Mouse (Mus musculus) midbrain, embryonic 10.5 days (tissue): ENCODE measurements around the gene Faf1. TPM values are rescaled to one million over a fixed set of nuclear protein-coding genes. Genes with fewer than 3 reads are reported as not detected.
A peak's percentile ranks its signal among the peaks of the same experiment; 100 is the strongest.
"Not testable (repeated sequence)": the region's sequence is repeated elsewhere in the genome, so short reads cannot be mapped to it uniquely, and the experiment has no call there.

Experiments
- DNase-seq: peaks from one replicate; pipeline ENCODE4 v3.0.0-alpha.2; 2017; ENCODE audit warnings: low spot score
- H3K27ac ChIP-seq: fragments of 300-500 bp; sonication (generic); replicated peaks from 2 replicates; pipeline ENCODE4 v1.5.1; 2016; ENCODE audit warnings: mild to moderate bottlenecking
- H3K27me3 ChIP-seq: fragments of 300-500 bp; sonication (generic); 2 replicates; pipeline ENCODE4 v1.6.1; 2016; ENCODE audit warnings: low read depth, mild to moderate bottlenecking; ENCODE audit not compliant: poor library complexity, severe bottlenecking
- H3K36me3 ChIP-seq: fragments of 300-500 bp; sonication (generic); 2 replicates; pipeline ENCODE4 v1.6.1; 2016; ENCODE audit warnings: mild to moderate bottlenecking, moderate library complexity
- H3K4me1 ChIP-seq: fragments of 300-500 bp; sonication (generic); 2 replicates; pipeline ENCODE4 v1.6.1; 2016
- H3K4me3 ChIP-seq: fragments of 300-500 bp; sonication (generic); 2 replicates; pipeline ENCODE4 v1.5.1; 2016; ENCODE audit warnings: mild to moderate bottlenecking, moderate library complexity
- H3K9me3 ChIP-seq: fragments of 300-500 bp; sonication (generic); replicated peaks from 2 replicates; pipeline ENCODE4 v1.6.1; 2016; ENCODE audit warnings: mild to moderate bottlenecking
- WGBS: fragments of 180-500 bp; shearing (Covaris S2); methylation state at CpG from one replicate; pipeline ENCODE4 v1.1.7; 2016; 5-methylcytosine and 5-hydroxymethylcytosine counted together
- polyA plus RNA-seq: library from polyadenylated mRNA; unstranded; fragments of >200 nt; fragmentation: Nextera tagmentation; extraction: Ambion mirVana; gene quantifications from 2 replicates; pipeline ENCODE4 v1.2.1, GENCODE M21; 2016

Gene Faf1
- polyA plus RNA-seq, 1 experiment from 2014 or later: 30.5 TPM

DNA sequence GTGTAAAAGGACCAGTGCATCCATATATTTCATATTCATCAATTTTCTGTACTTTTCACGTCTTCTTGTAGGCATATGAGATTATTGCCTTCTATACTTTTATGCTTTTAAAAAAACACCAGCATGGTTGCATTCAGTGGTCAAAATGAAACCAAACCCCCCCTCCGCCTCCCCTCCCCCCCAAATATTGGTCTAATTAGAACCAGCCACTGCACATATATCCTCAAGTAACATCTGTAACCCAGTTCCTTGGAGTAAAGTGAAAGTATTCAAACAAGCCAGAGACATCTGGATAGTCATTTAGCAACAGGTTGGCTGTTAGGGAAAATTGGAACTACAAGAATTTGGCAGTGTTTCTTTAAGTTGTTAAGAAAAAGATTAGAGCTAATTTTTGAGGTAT is 8.9 kb upstream of the Faf1 start:
- no peaks in the 10 kb centered on the region for H3K9me3 ChIP-seq
- no peak for DNase-seq
- 44% methylated on average over 2 of the region's 2 CpGs for WGBS
- H3K27ac ChIP-seq: 0 out of 2 replicates have a peak overlapping the region, but pooled peaks have one; percentile 96
- H3K36me3 ChIP-seq: no peaks in the 10 kb centered on the region
- peaks cover 54% of the 10 kb centered on the region for H3K27me3 ChIP-seq
- H3K4me1 ChIP-seq: peaks cover 26% of the 10 kb centered on the region
- H3K4me3 ChIP-seq: peak overlapping the region; percentile 76; the same call in 1 of the 2 replicates

DNA sequence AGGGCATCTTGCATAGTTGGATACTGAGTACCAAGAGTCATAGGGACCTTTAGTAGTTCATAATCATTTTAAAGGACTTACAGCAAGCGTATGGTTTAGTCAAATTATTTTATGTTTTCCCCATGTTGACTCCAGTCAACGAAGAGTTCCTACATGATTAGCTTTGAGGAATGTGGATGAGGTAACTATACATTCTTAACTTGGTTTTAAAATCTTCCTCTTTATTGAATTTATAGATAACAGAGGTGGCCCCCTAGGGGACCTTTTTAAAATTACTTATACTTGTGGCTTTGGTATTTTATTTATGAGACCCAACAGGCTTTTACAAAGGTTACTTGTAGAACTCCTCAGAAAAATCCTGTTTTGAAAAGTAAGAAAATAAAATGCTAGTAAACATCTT is 6.2 kb upstream of the Faf1 start:
- WGBS: 83% methylated on average over 2 of the region's 2 CpGs
- H3K27ac ChIP-seq: no peak overlapping the region
- no peak for DNase-seq

DNA sequence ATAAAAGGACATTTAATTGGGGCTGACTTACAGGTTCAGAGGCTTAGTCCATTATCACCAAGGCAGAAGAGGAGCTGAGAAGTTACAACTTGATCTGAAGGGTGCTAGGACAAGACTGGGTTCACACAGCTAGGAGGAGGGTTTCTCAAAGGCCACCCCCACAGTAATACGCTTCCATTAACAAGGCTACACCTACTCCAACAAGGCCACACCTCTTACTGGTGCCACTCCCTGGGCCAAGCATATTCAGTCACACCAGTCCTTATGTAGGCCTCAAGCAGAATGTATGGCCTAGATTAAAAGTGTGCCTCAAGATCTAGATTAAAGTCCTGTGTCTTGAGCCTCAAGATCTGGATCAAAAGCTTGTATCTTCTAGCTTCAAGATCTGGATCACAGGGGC is 4.4 kb upstream of the Faf1 start:
- H3K27me3 ChIP-seq: peaks cover 17% of the 10 kb centered on the region
- 83% methylated on average over 1 of the region's 1 CpGs for WGBS

More for the DNA sequence above, 6.2 kb upstream of the Faf1 start:
- Histone ChIP-seq H3K27me3 (peaks cover 27% of the 10 kb centered on the region), H3K4me1 (peaks cover 20% of the 10 kb centered on the region), H3K4me3 (no peak overlapping the region), H3K9me3 (no peaks in the 10 kb centered on the region), H3K36me3 (no peaks in the 10 kb centered on the region)

DNA sequence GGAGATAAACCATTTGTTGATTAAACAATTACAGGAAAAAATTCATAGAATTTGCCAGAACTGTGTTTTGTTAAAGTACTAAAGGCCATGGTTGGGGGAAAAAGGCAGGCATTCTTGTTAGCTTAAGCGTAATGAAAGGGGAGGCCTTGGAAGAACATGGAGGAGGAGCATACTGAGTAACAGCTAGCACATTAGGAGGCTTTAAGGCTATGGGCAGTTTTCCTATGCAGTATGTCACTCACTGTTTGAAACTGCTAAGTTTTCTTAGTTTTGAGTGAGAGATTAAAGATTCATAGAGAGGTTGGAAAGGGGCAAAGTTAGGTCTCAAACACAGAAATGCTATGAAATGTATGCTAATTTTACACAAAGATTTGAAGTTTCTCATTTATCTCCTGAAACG is 2.3 kb upstream of the Faf1 start:
- 88% methylated on average over 2 of the region's 2 CpGs for WGBS
- no peak for DNase-seq
- no peaks in the 10 kb centered on the region for H3K36me3 ChIP-seq
- peaks cover 19% of the 10 kb centered on the region for H3K4me1 ChIP-seq
- H3K9me3 ChIP-seq: no peaks in the 10 kb centered on the region
- H3K4me3 ChIP-seq: no peak overlapping the region
- H3K27me3 ChIP-seq: no peaks in the 10 kb centered on the region
- no peak overlapping the region for H3K27ac ChIP-seq

More for the DNA sequence above, 4.4 kb upstream of the Faf1 start:
- peaks cover 13% of the 10 kb centered on the region for H3K4me1 ChIP-seq
- DNase-seq: no peak
- no peak overlapping the region for H3K27ac ChIP-seq
- no peak overlapping the region for H3K4me3 ChIP-seq
- no peaks in the 10 kb centered on the region for H3K36me3 ChIP-seq
- H3K9me3 ChIP-seq: no peaks in the 10 kb centered on the region

DNA sequence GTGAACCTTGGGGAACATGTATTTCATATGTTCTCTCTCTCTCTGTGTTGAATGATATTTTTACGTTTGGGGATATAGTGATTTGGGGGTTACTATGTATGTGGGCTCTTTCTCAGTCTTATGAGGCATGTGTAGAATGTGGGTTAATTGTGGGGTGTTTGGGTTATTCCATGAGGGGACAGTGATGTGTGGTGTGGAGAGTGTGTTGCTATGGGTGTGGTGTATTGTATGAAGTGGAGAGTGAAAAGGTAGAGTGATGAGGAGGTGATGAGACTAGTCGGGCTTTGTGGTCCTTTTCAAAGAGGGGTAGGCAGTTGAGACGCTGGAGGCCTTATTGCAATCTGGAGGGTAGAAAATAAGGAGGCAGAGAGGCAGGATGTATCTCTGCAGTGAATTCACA is 833 bp downstream of the Faf1 start:
- Histone ChIP-seq H3K4me3 (peak overlapping the region; percentile 91), H3K36me3 (no peaks in the 10 kb centered on the region), H3K27me3 (no peaks in the 10 kb centered on the region), H3K27ac (peak overlapping the region; percentile 94), H3K4me1 (peaks cover 19% of the 10 kb centered on the region), H3K9me3 (no peaks in the 10 kb centered on the region)
- no peak for DNase-seq
- 0% methylated on average over 3 of the region's 3 CpGs for WGBS

DNA sequence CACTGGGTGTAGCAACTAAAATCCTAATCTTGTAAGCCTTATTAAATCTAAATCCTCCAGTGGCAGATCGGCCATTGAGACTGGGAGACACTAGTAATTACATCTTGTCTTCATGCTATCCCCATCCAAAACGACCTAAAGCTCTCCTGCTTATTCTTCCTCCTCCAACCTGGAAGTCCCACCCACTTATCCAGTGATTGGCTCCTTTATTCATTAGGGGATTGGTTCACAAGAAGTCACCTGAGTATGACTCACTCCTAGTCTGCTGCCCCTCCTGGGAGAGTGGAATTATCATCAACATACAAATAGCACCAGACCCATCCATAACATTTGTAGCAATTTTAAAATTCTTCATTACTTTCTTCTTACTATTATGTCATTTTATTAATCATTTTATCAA is 7.2 kb downstream of the Faf1 start:
- H3K4me1 ChIP-seq: no peaks in the 10 kb centered on the region
- DNase-seq: no peak
- no peak overlapping the region for H3K27ac ChIP-seq
- 74% methylated on average over 2 of the region's 2 CpGs for WGBS
- no peak overlapping the region for H3K4me3 ChIP-seq
- H3K27me3 ChIP-seq: no peaks in the 10 kb centered on the region
- peaks cover 11% of the 10 kb centered on the region for H3K36me3 ChIP-seq
- no peaks in the 10 kb centered on the region for H3K9me3 ChIP-seq

DNA sequence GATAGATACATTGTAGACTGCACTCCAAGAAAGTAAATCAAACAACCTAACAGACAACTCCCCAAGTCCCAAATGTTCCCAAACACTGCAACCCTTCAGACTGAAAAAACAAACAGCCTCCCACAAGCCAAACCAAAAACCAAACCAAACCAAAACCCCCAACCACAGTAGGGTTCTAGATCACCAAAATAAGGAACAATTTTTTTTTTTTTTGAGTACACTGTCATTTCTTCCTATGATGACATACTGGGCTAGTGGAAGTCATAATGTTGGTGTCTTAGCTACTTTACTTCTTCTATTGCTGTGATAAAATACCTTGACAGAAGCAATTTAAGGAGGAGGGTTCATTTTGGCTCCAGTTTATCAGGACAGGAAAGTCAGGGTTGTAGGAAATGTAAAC is 16.3 kb downstream of the Faf1 start:
- no peak for DNase-seq
- H3K36me3 ChIP-seq: peaks cover 9% of the 10 kb centered on the region

DNA sequence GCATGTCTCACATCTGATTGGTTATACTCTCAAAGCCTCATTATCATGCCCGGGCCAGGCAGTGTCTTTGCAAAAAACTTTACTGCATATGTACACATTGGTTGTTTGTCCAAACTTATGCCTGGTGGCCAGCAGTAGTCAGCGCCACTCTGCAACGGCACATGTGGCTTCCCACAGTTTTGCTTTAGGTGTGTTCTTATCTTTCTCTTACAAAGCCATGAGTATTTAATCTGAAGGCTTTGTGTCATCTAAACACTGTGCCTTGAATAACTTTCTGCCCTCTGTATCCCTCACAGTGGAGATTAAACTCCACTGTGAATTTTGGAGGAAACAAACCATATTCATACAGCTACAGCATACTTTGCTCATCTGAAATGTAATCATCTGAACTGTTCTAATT is 24.3 kb downstream of the Faf1 start:
- 97% methylated on average over 3 of the region's 3 CpGs for WGBS
- not testable (repeated sequence) for H3K36me3 ChIP-seq, H3K4me3 ChIP-seq

More for the DNA sequence above, 16.3 kb downstream of the Faf1 start:
- no peaks in the 10 kb centered on the region for H3K27me3 ChIP-seq
- no peak overlapping the region for H3K4me3 ChIP-seq
- no peaks in the 10 kb centered on the region for H3K4me1 ChIP-seq
- H3K9me3 ChIP-seq: peaks cover 12% of the 10 kb centered on the region
- H3K27ac ChIP-seq: no peak overlapping the region

DNA sequence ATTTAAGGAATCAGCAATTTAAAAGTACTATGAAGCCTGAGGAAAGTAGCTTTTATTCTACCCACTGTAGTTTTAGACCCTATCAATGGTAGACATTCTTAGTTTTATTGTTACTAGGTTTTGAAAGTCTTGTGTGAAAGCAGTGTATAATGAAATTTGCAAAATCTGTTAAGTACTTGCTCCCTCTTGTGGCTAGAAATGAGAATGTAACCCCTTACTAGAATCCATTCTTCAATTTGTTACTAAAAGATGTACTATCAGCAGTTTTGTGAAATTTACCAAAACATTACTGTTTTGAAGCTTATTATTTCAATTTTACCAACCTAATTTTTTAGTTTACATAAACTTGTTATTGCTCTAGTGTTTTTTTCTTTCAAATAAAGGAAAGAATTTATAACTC is 27.2 kb downstream of the Faf1 start:
- no peak for DNase-seq
- H3K36me3 ChIP-seq: no peaks in the 10 kb centered on the region
- H3K9me3 ChIP-seq: no peaks in the 10 kb centered on the region
- H3K27ac ChIP-seq: no peak overlapping the region
- no peaks in the 10 kb centered on the region for H3K27me3 ChIP-seq
- H3K4me1 ChIP-seq: no peaks in the 10 kb centered on the region
- no peak overlapping the region for H3K4me3 ChIP-seq

More for the DNA sequence above, 24.3 kb downstream of the Faf1 start:
- not testable (repeated sequence) for H3K27me3 ChIP-seq, H3K27ac ChIP-seq, H3K4me1 ChIP-seq, DNase-seq, H3K9me3 ChIP-seq

DNA sequence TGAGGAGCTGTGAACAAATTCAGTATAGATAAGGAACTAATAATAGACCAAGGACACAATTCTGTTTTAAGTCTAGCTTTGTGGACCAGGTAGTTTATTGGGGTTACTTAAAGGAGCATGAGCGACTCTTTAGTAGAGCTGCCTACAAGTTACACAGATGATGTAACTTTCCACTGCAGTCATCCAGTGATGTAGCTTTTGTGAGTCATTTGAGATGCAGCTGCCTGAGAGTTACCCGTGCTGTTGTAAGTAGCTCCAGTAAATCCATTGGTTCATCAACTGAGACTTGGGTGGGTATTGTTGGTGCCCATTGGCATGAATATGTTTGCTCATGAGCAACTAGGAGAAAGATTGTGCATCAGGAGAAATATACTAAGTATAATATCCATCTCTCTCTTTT is 29.0 kb downstream of the Faf1 start:
- Histone ChIP-seq H3K9me3 (no peaks in the 10 kb centered on the region), H3K27ac (no peak overlapping the region), H3K4me3 (no peak overlapping the region), H3K27me3 (no peaks in the 10 kb centered on the region), H3K36me3 (no peaks in the 10 kb centered on the region), H3K4me1 (no peaks in the 10 kb centered on the region)
- DNase-seq: no peak
- 97% methylated on average over 2 of the region's 2 CpGs for WGBS

DNA sequence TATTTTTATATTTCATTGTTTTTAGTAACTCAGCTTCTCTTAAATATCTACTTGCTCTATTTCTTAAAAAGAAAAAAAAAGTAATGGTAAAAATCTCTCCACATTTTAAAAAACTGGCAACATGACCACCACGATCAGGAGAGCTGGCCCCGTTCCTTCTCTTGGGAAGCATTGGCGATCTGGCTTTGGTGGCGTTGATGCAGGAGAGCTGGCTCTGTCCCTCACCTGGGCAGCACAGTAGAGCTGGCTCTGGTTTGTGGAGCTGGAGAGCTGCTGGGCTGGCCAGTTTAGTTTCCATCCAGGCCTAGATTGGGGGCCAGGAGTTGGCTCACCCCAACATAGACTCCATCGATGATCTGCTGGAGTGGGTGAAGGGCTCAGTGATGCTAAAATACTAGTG is 42.9 kb downstream of the Faf1 start:
- no peaks in the 10 kb centered on the region for H3K27me3 ChIP-seq
- no peak overlapping the region for H3K4me3 ChIP-seq
- peaks cover 2% of the 10 kb centered on the region; the same call in 1 of the 2 replicates for H3K36me3 ChIP-seq
- H3K27ac ChIP-seq: no peak overlapping the region
- WGBS: 95% methylated on average over 5 of the region's 5 CpGs
- no peaks in the 10 kb centered on the region for H3K9me3 ChIP-seq
- DNase-seq: no peak
- no peaks in the 10 kb centered on the region for H3K4me1 ChIP-seq

DNA sequence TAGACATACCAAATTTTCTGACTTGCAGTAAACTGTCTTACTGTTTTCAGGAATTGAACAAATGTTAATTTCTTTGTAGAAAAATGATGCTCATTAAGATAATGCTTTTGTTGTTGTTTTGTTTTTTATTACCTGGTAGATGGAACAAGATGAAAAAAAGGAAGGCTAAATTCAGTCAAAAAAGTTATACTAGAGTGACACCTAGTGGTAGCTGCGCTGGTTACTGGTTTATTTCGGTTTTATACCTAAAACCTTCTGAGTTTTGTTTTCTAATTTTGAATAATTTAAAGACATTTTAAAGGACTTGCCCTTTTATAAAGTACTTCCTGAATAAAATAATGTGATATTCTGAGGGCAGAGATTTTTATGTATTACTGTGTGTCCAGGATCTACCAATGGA is 52.9 kb downstream of the Faf1 start:
- Histone ChIP-seq H3K27me3 (no peaks in the 10 kb centered on the region), H3K9me3 (no peaks in the 10 kb centered on the region), H3K4me3 (no peak overlapping the region), H3K27ac (no peak overlapping the region), H3K4me1 (no peaks in the 10 kb centered on the region), H3K36me3 (no peaks in the 10 kb centered on the region)
- no peak for DNase-seq
- 16% methylated on average over 2 of the region's 2 CpGs for whole genome bisulfite sequencing

DNA sequence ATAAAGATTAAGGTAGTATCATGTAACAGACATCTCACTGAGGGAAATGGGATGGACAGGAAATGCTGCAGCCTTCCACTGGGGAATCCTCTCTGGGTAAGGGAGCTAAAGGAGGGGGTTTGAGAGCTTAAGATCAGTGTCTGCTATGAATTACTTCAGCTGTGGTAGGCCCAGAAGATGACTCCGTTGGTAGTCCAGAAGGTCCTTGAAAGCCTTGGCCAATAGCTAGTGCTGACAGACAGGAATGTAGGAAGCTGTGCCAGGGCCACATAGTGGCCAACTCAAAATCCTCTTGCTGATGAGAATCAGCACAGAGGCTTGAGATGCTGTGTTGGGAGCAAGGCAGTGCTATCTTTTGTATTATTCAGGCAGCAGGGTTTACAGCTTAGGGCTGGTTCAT is 59.4 kb downstream of the Faf1 start:
- WGBS: 64% methylated on average over 1 of the region's 1 CpGs
- H3K27ac ChIP-seq: no peak overlapping the region

DNA sequence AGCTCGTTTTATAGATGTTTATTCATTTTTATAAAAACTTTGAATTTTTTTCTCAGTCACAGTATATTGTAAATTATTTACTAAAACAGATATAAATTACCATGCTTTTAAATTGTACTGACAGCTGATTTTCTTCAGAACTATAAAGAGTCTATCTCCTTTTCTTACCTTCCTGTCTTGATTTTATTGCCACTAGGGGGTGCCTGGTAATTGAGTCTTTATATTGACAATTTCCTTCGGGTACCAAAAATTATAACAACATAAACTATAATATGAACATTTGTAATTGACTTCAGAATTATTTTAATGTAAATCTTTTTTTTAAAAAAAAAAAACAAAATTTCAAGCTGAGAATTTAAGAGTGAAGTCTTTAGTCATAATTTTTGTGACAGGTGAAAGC is 67.6 kb downstream of the Faf1 start:
- 85% methylated on average over 2 of the region's 2 CpGs for WGBS
- DNase-seq: no peak

More for the DNA sequence above, 59.4 kb downstream of the Faf1 start:
- 0 out of 2 replicates have a peak, but pooled peaks cover 5% of the 10 kb centered on the region for H3K36me3 ChIP-seq
- DNase-seq: no peak
- H3K27me3 ChIP-seq: no peaks in the 10 kb centered on the region
- peaks cover 5% of the 10 kb centered on the region; the same call in 1 of the 2 replicates for H3K4me1 ChIP-seq
- H3K9me3 ChIP-seq: no peaks in the 10 kb centered on the region
- H3K4me3 ChIP-seq: no peak overlapping the region

More for the DNA sequence above, 67.6 kb downstream of the Faf1 start:
- Histone ChIP-seq H3K36me3 (no peaks in the 10 kb centered on the region), H3K27me3 (no peaks in the 10 kb centered on the region), H3K4me1 (no peaks in the 10 kb centered on the region), H3K4me3 (no peak overlapping the region), H3K27ac (no peak overlapping the region), H3K9me3 (no peaks in the 10 kb centered on the region)
